Mouse (Mus musculus): ENCODE measurements at regions not wholly inside any gene's neighbourhood (a gene's known extent, or its start where the extent isn't known, plus 50 kb on each side); places are given as distances from the start of the nearest gene placed in this dataset.

GRCm38 (mm10) chr10:7271156-7271555 lies 59.1 kb upstream of the Cnksr3 start:
- Histone ChIP-seq H3K4me1 (ENCODE audit: insufficient read depth, low read depth, low read length) (no peaks in the 10 kb centered on the region), H3K4me3 (ENCODE audit: low read depth, low read length) (no peak overlapping the region), H3K36me3 (replicated peaks) (no peaks in the 10 kb centered on the region), H3K9me3 (replicated peaks) (no peaks in the 10 kb centered on the region), H3K27me3 (ENCODE audit: insufficient read depth, low read length) (no peaks in the 10 kb centered on the region)
- TF ChIP-seq POLR2AphosphoS5 (IDR thresholded peaks at IDR 0.05; ENCODE audit: insufficient replicate concordance, low read depth, low read length) (no peak), GATA1 (IDR thresholded peaks at IDR 0.05; ENCODE audit: borderline replicate concordance, low read length) (no peak), CTCF (IDR thresholded peaks at IDR 0.05; ENCODE audit: low read depth, low read length) (no peak), GATA2 (IDR thresholded peaks at IDR 0.05; ENCODE audit: borderline replicate concordance, low read depth, low read length) (no peak), TAL1 (conservative IDR thresholded peaks at IDR 0.05; ENCODE audit: low read depth, low read length) (no peak)
- DNase-seq (ENCODE audit: low spot score) (no peak), ATAC-seq (ENCODE audit: extremely low read depth, insufficient number of reproducible peaks, low FRiP score, poor library complexity, severe bottlenecking) (no peak)

GRCm38 (mm10) chr10:7268386-7269033 lies 56.5 kb upstream of the Cnksr3 start:
- no peak overlapping the region for H3K4me3 ChIP-seq (ENCODE audit: low read depth, low read length)
- no peaks in the 10 kb centered on the region for H3K9me3 ChIP-seq (replicated peaks)
- H3K4me1 ChIP-seq (ENCODE audit: insufficient read depth, low read depth, low read length): no peaks in the 10 kb centered on the region
- DNase-seq (ENCODE audit: low spot score) (no peak), ATAC-seq (ENCODE audit: extremely low read depth, insufficient number of reproducible peaks, low FRiP score, poor library complexity, severe bottlenecking) (no peak)
- no peaks in the 10 kb centered on the region for H3K36me3 ChIP-seq (replicated peaks)
- H3K27me3 ChIP-seq (ENCODE audit: insufficient read depth, low read length): no peaks in the 10 kb centered on the region
- TF ChIP-seq GATA1 (IDR thresholded peaks at IDR 0.05; ENCODE audit: borderline replicate concordance, low read length) (no peak), GATA2 (IDR thresholded peaks at IDR 0.05; ENCODE audit: borderline replicate concordance, low read depth, low read length) (no peak), POLR2AphosphoS5 (IDR thresholded peaks at IDR 0.05; ENCODE audit: insufficient replicate concordance, low read depth, low read length) (no peak), TAL1 (conservative IDR thresholded peaks at IDR 0.05; ENCODE audit: low read depth, low read length) (no peak), CTCF (IDR thresholded peaks at IDR 0.05; ENCODE audit: low read depth, low read length) (no peak)

- TF ChIP-seq GATA1 (IDR thresholded peaks at IDR 0.05; ENCODE audit: borderline replicate concordance, low read length): no peak
- no peak for TF ChIP-seq GATA2 (IDR thresholded peaks at IDR 0.05; ENCODE audit: borderline replicate concordance, low read depth, low read length)
- TF ChIP-seq POLR2AphosphoS5 (IDR thresholded peaks at IDR 0.05; ENCODE audit: insufficient replicate concordance, low read depth, low read length): no peak
- no peak for TF ChIP-seq TAL1 (conservative IDR thresholded peaks at IDR 0.05; ENCODE audit: low read depth, low read length)
- no peak for TF ChIP-seq CTCF (IDR thresholded peaks at IDR 0.05; ENCODE audit: low read depth, low read length)
These were observed 55.9 kb upstream of the Cnksr3 start for GRCm38 (mm10) chr10:7267903-7268302.

GRCm38 (mm10) chr10:7267106-7267505 lies 55.1 kb upstream of the Cnksr3 start:
- Histone ChIP-seq H3K9me3 (replicated peaks) (no peaks in the 10 kb centered on the region), H3K36me3 (replicated peaks) (no peaks in the 10 kb centered on the region), H3K4me3 (ENCODE audit: low read depth, low read length) (no peak overlapping the region), H3K4me1 (ENCODE audit: insufficient read depth, low read depth, low read length) (no peaks in the 10 kb centered on the region), H3K27me3 (ENCODE audit: insufficient read depth, low read length) (no peaks in the 10 kb centered on the region)
- DNase-seq (ENCODE audit: low spot score) (no peak), ATAC-seq (ENCODE audit: extremely low read depth, insufficient number of reproducible peaks, low FRiP score, poor library complexity, severe bottlenecking) (no peak)
- TF ChIP-seq CTCF (IDR thresholded peaks at IDR 0.05; ENCODE audit: low read depth, low read length) (no peak), TAL1 (conservative IDR thresholded peaks at IDR 0.05; ENCODE audit: low read depth, low read length) (no peak), POLR2AphosphoS5 (IDR thresholded peaks at IDR 0.05; ENCODE audit: insufficient replicate concordance, low read depth, low read length) (no peak), GATA2 (IDR thresholded peaks at IDR 0.05; ENCODE audit: borderline replicate concordance, low read depth, low read length) (no peak), GATA1 (IDR thresholded peaks at IDR 0.05; ENCODE audit: borderline replicate concordance, low read length) (no peak)

More at GRCm38 (mm10) chr10:7267903-7268302, 55.9 kb upstream of the Cnksr3 start:
- Histone ChIP-seq H3K4me1 (ENCODE audit: insufficient read depth, low read depth, low read length) (no peaks in the 10 kb centered on the region), H3K4me3 (ENCODE audit: low read depth, low read length) (no peak overlapping the region), H3K36me3 (replicated peaks) (no peaks in the 10 kb centered on the region), H3K9me3 (replicated peaks) (no peaks in the 10 kb centered on the region), H3K27me3 (ENCODE audit: insufficient read depth, low read length) (no peaks in the 10 kb centered on the region)
- DNase-seq (ENCODE audit: low spot score): no peak
- ATAC-seq (ENCODE audit: extremely low read depth, insufficient number of reproducible peaks, low FRiP score, poor library complexity, severe bottlenecking): no peak

- Histone ChIP-seq H3K4me1 (ENCODE audit: insufficient read depth, low read depth, low read length) (no peaks in the 10 kb centered on the region), H3K9me3 (replicated peaks) (no peaks in the 10 kb centered on the region), H3K36me3 (replicated peaks) (no peaks in the 10 kb centered on the region), H3K27me3 (ENCODE audit: insufficient read depth, low read length) (no peaks in the 10 kb centered on the region), H3K4me3 (ENCODE audit: low read depth, low read length) (no peak overlapping the region)
- DNase-seq (ENCODE audit: low spot score) (no peak), ATAC-seq (ENCODE audit: extremely low read depth, insufficient number of reproducible peaks, low FRiP score, poor library complexity, severe bottlenecking) (no peak)
- no peak for TF ChIP-seq GATA2 (IDR thresholded peaks at IDR 0.05; ENCODE audit: borderline replicate concordance, low read depth, low read length)
- TF ChIP-seq POLR2AphosphoS5 (IDR thresholded peaks at IDR 0.05; ENCODE audit: insufficient replicate concordance, low read depth, low read length): no peak
These were observed 53.4 kb upstream of the Cnksr3 start for GRCm38 (mm10) chr10:7265412-7265811.

GRCm38 (mm10) chr10:7264721-7265120 lies 52.7 kb upstream of the Cnksr3 start:
- Histone ChIP-seq H3K4me1 (ENCODE audit: insufficient read depth, low read depth, low read length) (no peaks in the 10 kb centered on the region), H3K27me3 (ENCODE audit: insufficient read depth, low read length) (no peaks in the 10 kb centered on the region), H3K36me3 (replicated peaks) (no peaks in the 10 kb centered on the region), H3K4me3 (ENCODE audit: low read depth, low read length) (no peak overlapping the region), H3K9me3 (replicated peaks) (no peaks in the 10 kb centered on the region)
- DNase-seq (ENCODE audit: low spot score): no peak
- TF ChIP-seq GATA1 (IDR thresholded peaks at IDR 0.05; ENCODE audit: borderline replicate concordance, low read length) (no peak), GATA2 (IDR thresholded peaks at IDR 0.05; ENCODE audit: borderline replicate concordance, low read depth, low read length) (no peak), POLR2AphosphoS5 (IDR thresholded peaks at IDR 0.05; ENCODE audit: insufficient replicate concordance, low read depth, low read length) (no peak), CTCF (IDR thresholded peaks at IDR 0.05; ENCODE audit: low read depth, low read length) (no peak), TAL1 (conservative IDR thresholded peaks at IDR 0.05; ENCODE audit: low read depth, low read length) (no peak)
- ATAC-seq (ENCODE audit: extremely low read depth, insufficient number of reproducible peaks, low FRiP score, poor library complexity, severe bottlenecking): no peak
